Mouse (Mus musculus) c-Kit-negative CD71-positive TER-119-positive erythroid progenitor cells, embryonic 14.5 days (primary cell): ENCODE data around the gene Ift140.

Source experiments
- DNase-seq: peaks from one replicate; pipeline ENCODE4 v3.0.0-alpha.2; 2013; ENCODE audit warnings: low read depth, low spot score

Ift140 gene

DNA sequence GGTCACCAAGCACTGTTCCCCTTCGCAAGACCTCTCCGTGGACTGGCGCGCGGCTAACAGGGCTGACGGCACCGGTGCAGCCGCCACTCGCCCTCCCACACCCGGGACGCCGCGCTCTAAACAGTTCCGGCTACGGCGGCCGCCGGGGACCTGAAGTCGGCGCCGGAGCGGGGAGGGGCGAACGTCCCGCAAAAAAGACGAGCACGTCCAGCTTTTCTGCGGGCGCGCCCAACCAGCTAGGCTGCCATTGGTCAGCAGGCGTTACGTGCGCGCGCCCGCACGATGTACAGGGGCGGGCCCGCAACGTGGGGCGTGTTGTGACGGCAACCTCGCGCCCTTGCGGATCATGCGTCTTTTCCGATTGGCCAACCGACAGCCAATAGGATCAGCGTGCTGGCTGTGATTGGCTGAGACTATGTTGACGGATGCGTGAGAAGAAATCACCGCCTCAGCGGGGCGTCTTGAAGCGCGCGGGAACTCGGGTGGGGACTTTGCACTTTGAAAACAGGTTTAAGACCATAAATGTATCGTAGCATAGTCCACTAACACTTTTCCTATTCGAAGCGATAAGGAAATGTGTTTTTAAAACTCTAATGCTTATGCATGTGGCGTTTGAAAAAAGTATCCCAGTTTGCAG is at the start of gene Ift140, which contains the start of gene Cramp1l:
Ift140 (plus strand) TSS at position 431 of the 637 bp plus-strand sequence.
Cramp1l (minus strand) TSS at position 134 of the 637 bp plus-strand sequence.
- peak; percentile 96 for DNase-seq

DNA sequence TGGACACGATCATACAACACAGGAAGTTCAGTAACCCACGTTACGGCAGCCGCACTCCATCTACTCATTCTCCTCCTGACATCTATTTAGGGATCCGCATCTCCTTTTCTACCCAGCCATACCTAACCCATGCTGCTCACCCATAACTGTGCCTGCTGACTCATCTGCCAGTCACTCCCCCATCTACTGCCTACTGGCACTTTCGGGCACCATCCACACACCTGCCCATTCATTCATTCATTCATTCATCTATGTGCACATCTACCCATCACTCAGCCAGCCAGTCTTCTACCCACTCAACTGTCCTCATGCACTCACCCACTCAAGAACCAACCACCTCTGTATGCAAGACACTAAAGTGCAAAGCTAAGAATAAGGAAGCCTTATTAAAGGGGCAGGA is 28.7 kb upstream of the Ift140 start:
- DNase-seq = no peak

DNA sequence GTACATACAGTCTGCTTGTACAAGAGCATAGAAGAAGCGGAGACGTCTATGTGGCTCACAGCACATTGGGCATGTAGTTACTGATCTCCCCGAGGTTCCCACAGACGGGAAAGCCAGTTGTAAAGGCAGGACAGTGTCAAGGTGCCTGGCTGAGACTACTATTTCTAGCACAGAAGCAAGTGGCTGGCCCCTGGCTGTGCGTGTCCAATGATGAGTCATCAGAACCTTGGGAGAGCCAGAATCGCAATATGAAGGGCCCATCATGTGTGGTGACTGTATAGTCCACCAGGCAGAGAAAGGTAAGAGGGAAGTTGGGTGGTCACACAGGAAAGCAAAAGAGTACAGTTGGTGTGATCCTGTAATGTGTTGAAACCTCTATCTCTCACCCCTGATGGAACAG is 21.2 kb upstream of the Ift140 start:
- no peak for DNase-seq

DNA sequence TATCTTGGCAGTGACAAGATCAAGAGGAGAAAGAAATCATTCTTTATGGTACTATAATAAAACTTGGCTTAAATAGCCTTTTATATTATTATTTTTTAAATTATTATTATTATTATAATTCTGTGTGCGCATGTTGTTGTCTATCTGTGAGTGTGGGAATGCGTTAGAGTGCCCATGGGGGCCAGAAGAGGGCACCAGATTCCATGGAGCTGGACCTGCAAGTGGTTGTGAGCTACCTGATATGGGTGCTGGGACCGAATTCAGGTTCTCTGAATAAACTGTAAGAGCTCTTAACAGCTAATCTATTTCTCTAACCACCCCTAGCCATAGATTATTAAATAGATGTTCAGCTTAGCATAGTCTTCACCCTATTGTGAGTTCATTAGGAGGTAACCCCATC is 10.8 kb upstream of the Ift140 start:
- DNase-seq = no peak

DNA sequence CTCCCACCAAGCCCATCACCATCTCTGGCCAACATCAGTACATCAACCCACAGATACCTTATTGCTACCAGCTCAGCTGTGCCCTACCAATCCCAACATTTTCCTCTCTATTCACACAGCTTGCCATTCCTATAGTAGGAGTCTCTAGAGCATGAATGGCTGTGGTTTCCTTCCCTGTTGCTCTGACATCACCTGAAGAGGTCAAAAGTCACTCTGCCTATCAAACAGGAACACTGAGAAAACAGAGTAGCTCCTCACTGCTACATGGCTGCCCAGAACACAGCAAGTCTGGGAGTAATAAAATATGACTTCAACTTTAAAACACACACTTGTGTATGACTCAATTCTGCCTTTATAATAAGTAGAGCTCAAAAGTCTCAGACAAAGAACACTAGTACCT is 8.4 kb upstream of the Ift140 start:
- DNase-seq = no peak

DNA sequence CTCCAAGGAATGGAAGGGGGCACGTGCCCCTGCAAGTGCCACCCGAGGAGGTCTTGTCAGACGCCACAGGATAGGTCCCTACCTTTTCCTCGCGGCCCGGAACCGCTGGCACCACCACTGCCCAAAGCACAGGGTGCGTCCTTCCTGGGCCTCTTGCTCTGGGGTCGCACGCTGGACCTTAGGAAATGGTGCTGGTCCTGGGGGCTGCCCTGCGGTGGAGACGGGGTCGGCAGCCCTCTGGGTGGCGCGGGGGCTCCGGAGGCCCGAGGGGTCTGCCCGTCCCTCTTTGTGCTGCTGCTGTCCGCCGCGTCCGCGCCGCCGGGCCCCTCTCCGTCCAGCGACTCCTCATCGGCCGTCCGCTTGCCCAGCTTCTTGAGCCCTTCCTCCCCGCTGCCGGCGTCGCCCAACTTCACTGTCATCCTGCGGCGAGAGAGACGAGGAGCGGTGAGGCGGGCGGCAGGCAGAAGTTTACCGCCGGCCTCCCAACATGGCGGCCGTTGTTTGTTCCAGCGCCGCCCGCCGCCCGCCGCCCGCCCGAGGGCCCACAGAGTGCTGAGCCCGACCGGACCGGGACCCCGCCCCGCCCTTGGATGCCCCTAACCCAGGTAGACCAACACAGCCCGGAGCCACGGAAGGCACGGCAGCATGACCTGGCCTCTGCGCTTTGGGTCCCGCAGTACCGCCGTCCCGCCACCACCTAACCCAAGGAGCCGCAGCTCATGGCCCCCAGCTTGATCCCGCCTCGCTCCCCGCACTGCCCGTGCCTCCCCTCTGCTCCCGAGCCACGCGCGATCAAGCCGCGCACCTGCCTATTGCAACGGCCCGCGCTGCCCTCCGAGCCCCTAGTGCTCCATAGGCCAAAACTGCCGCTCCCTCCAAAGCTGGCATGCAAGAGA is 2.0 kb upstream of the Ift140 start:
- peak; percentile 32 for DNase-seq

DNA sequence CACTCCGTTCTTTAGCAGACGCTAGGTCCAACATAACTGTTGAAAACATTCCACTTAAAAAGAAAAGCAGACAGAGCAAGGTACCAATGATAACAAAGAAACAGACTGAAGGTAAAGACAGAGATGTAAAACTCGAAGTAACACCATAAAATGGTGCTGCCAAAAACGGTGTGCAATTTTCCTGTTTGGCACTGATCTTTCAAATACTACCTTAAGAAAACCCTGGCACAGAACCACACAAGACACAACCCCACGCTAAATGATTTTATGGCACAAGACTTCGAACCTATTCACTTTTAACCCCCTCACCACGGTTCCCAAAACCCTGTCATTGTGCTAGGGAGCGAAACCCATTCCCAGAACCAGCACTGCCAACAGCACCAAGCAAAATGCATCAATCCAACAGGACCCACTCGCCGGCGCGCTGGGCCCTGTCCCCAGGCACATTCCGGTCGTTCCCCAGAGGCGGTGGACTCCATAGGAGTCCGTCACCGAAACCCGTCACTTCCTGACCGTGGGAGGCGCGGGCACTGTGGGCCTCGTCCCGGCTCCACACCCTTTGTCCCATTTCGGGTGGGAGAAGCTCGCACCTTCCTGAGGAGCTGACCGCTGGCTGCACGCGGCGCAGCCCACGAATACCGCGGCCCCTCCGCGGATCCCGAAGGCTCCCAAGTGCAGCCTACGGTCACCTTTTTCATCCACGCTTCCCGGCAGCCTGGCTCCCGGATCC is 879 bp upstream of the Ift140 start:
- peak; percentile 33 for DNase-seq

DNA sequence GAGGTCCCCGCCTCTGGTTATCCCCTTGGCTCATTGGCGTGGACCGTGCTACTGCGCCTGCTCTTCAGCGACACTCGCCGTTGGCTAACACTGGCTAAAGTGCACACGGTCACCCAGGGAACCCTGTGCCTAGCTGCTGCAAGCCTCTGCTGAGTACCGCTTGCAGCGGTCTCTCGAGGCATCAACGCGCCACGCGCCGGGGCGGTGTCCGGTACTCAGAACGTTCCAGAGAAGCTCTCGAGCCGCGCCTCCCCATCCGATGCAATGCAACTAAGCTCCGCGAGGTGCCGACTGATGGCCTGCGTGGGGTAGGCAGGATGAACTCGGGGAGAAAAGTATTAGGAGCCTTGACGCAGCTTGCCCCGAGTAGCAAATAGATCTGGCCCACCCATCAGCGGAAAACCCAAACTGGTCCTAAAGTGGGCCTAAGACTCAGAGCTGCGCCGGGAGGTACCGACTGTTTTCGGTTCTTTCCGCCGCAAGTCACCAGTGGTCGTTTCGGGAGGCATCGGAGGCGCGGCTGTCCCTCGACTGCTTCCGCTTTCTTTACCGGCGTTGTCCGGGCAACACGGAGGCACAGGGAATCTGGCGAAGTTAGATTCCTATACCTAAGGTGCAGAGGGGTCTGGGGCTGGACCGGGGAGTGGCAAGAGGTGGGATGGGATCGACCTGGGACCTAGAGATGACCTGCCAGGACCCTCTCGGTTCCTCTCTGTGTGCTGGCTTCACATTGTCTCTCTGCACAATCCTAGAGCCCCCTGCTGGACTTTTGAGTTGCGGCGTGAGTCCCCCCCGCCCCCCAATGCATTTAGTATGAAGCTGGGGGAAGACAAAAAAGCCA is 627 bp downstream of the Ift140 start:
- DNase-seq = peak; percentile 79

DNA sequence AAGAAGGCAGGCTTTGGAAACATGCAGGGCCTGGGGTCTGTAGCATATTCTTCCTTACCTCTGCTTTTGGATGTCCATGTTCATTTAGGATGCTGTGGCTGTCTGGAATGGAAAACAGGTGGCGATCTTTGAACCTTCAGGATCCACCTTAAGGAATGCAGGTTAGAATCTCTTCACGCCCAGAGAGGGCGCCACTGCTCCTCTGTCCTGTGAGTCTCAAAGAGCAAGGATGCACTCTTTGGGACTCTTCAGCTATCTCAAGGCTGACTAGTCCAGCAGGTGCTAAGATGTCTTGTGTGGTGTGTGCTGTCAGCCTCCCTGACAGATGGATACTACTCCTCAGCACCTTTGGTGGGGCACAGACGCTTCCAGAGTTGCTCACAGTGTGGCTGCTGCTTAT is 20.3 kb downstream of the Ift140 start:
- DNase-seq = no peak

DNA sequence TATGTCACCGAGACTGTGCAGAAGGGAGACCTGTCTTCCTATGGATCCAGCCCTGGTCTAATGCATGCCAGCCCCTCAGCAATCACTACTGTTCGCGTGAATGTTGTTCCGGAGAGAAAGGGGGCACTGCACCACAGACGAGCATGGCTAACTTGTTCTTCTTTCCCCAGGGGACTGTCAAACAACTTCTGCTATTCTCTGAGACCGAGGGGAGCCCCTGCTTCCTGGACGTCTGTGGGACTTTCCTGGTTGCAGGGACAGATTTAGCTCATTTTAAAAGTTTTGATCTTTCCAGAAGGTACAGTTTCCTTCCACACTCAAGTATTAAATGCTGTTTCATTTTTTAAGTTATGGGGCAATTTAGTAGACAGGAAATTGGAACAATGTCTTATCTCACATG is 29.0 kb downstream of the Ift140 start:
- DNase-seq = no peak

DNA sequence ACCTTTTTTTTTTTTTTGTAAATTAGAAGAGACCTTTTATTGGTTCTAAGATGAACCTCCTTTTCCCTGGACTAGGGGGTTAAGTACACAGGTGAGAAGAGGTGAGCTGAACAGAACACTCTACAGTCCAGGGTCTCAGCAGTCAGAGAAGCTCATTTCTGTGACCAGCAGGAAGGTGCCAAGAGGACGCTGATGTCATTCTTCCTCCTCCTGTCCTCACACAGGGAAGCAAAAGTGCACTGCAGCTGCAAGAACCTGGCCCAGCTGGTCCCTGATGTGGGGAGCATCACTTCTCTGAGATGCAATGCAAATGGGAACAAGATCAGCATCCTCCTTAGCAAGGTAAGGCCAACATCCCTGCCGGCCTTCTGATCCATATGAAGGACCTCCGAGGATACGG is 29.4 kb downstream of the Ift140 start:
- DNase-seq = no peak

DNA sequence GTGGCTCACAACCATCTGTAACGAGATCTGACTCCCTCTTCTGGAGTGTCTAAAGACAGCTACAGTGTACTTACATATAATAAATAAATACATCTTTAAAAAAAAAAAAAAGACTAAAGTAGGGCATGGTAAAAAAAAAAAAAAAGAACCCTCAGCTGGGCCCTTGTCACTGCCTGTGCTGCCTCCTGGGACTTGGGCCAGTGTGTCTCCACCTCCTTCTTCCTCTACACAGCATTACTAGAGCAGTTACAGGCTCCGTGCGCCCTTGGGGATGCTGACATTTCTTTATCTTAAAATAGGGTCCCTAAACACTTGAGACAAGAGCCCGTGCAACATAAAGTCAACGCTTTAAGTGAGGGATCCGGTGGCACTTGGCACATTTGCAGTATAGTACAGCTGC is 31.3 kb downstream of the Ift140 start:
- DNase-seq = no peak

DNA sequence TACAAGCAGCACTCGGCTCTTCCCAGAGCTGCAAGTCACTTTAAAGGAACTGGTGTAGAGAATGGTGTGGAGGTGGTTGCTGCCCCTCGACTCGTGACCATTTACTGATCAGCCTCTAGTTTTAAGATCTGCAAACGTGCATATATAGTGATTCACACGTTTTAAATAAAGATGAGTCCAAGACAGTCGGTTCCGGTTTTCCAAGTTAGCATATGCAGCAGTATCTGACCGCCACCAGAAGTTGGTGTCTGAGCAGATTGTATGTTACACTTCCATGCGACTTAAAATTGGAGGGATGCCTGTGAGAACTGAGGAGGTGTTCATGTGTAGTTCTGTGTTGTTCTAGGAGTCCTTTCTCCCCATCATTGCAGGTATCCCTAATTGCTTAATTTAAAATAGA is 37.4 kb downstream of the Ift140 start:
- no peak for DNase-seq

DNA sequence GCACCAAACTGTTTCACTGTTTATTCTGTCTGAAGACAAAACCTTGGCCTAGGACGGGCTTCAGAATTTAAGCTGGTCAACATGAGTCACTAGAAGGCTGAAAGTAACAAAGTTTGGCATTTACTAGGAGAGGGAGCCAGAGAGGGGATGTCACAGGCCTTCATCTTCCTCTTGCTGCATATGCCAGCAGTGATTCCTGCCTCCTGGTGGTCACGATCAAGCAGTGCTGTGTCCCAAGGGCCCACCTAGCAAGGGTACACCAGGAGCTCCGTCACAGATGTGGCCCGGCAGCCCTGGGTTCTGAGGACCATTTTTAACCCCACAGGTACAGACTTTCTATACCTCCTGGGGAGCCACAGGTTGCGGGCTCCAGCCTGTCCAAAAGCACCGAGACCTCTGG is 41.2 kb downstream of the Ift140 start:
- no peak for DNase-seq

DNA sequence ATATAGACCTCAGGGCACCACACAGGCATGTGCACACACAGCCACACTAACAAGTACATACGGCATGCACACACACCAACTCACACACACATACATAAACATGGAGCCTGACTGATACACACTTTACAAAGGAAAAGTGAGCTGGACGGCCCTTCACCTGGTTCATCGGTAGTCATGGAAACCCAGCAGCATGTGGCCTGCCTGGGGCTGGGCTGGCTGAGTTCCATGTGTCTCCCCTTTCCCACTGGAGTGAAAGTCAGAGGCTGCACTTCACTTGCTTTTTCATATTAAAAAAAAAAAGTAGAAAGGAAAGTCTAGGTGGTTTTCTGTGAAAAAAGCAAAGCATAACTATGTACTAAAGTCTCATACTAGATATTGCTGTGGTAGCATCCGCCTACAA is 47.4 kb downstream of the Ift140 start:
- DNase-seq = no peak

DNA sequence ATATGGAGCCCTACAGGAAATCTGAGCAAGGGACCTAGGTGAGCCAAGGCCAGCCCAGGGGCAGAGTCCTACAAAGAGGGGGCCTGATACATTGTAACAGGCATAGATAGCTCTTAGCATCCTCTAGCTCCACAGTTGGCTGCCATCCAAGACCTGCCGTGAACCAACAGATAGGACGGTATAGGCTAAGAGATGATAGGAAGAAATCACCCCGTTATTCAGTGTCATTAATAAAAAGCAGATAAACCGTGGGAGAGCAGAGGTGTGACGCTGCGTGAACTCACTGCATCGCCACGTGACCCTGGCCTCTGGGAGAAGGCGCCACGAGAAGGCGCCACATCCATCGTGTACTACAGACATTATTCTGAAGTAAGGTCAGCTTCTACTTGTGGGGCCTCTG is 48.0 kb downstream of the Ift140 start:
- no peak for DNase-seq

DNA sequence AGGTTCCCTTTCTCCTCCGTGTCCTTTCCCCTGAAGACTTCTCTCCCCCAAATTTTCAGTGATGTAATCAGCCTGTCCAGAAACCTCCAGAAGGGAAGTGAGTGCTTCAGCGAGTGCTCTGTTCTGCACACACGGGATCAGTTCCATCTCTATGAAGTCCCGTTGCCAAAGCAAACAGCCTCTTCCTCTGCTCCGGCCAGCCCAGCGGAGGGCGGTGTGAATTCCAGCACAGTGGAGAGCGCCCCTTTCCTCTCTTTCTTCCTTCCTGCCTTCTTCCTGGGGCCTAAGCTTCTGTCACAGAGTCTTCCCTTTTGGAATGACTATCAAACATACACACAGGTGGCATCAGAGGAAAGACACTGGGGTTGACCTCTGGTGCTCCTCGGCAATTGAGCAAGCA is 48.5 kb downstream of the Ift140 start:
- no peak for DNase-seq

DNA sequence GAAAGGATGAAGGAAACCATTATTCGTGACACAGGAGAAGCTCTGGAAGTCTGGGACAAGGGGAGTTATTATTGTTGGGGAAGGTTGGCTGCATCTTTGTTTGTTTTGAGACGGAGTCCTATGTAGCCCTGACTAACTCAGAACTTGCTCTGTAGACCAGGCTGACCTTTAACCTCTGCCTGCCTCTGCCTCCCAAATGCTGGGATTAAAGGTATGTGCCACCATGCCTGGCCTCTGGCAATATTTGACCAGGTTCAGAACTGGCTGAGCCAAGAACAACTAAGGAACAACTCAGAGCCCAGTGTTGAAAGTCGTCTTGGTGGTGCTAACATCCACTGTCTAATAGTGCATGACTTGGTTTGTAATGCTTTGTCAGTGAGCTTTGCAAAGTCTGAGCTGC is 49.3 kb downstream of the Ift140 start:
- DNase-seq = no peak

DNA sequence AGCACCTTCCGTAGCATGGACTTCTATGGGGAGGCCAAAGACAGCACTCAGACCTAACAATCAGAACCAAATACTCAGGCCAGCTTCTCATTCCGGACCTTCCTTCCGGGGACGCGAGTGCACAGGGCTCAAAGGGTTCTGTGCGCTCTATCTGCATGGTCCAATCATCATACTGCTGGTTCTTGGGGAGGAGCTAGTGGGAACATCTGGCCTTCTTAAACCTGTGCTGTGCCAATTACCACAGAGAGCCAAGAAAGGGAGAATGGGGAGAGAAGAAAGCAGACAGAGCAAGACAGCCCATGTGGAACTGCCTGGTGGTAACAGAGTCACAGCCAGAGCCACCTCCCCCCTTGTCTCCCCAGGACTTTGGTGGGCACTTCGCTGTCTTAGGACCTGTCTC is 50.7 kb downstream of the Ift140 start:
- DNase-seq = no peak

DNA sequence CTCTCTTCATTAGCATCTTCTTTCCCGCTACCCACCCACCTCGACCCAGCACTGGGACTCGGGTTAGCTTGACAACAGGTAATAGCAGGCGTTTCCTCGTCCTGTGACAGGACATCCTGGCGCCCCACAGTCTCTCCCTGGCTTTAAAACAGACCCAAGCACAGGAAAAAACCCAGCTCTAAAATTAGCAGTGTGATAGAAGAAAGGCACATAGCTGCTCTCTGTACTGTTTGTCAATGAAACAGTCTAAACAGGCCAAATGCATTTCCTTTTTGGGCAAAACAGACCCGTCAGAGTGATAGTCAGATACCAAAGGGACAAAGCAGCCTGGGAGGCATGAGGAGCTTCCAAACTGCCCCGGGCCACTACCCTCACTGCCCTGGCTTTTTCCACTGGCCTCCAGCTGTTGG is 51.6 kb downstream of the Ift140 start:
- DNase-seq = no peak

DNA sequence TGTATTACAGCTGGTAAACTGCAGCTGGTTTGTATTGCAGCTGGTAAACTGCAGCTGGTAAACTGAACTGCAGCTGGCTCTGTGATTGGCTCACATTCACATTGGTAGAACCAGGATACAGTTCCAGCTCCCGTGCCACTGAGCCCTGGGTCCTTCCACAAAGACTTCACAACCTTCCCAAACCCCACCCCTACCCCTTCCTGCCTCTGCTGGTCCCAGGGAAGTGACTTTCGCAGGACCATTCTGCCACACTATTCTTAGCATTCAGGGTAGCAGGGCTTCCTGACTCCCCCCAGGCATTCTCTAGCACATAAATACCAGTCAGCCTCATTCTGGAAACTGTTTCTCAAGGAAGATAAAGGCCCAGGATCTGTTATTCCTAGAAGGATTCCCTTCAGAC is 52.8 kb downstream of the Ift140 start:
- no peak for DNase-seq

DNA sequence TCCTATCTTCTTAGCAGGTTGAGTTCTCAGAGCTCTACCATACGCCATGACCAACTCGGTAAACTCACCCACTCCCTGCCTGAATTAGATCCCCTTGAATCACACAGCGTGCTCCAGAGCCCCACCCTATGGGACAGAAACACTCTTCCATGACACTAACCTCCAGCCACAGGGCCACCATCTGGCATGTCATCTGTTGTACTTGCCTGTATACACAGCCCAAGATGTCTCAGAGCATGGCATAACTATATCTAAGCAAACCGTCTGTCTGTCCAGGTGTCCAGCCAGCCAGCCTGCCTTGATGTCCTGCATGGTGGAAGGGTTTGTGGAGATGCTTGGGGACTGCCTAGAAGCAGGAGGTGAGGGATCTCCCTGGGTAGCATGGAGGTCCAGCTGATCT is 61.0 kb downstream of the Ift140 start:
- DNase-seq = no peak
